Mouse (Mus musculus) heart, adult 18-20 months (tissue): Measurements from ENCODE around the gene Mier3. TPM values are rescaled to one million over a fixed set of nuclear protein-coding genes. Genes with fewer than 3 reads are reported as not detected.

Experiments used
- DNase-seq, 2 experiments: peaks; one replicate each; pipeline ENCODE4 v3.0.0; 2021 to 2022; ENCODE audit warnings: mixed read lengths in 1 of 2
- long read RNA-seq, 2 experiments: library from polyadenylated mRNA; stranded (forward); transcript quantifications; one replicate each; pipeline ENCODE4 v2.0.0; 2021
- total RNA-seq, 2 experiments: library from RNA; stranded (reverse); gene quantifications; 2 replicates each; pipeline ENCODE4 v1.2.3; 2021

Mier3 gene
- 10 to 100 TPM; 13.8 to 15.1 TPM for total RNA-seq
- long read RNA-seq, experiment 1 = 0 reads
- long read RNA-seq, experiment 2 = 0 reads

GRCm38 (mm10) chr13:111680679-111681078, at the start of gene Mier3:
Gene Mier3, plus strand, starts transcription at chr13:111680979.
- no peak for DNase-seq

- DNase-seq = peak in 1 of 2 experiments; percentile 5
Observed at GRCm38 (mm10) chr13:111634163-111635160, 46.3 kb upstream of the Mier3 start.

GRCm38 (mm10) chr13:111640319-111640718, 40.5 kb upstream of the Mier3 start:
- no peak for DNase-seq

GRCm38 (mm10) chr13:111643636-111644035, 37.1 kb upstream of the Mier3 start:
- no peak for DNase-seq

- DNase-seq = no peak
Observed at GRCm38 (mm10) chr13:111646204-111646603, 34.6 kb upstream of the Mier3 start.

- no peak for DNase-seq
Observed at GRCm38 (mm10) chr13:111647279-111647678, 33.5 kb upstream of the Mier3 start.

GRCm38 (mm10) chr13:111651020-111651419, 29.8 kb upstream of the Mier3 start:
- no peak for DNase-seq

GRCm38 (mm10) chr13:111655273-111655672, 25.5 kb upstream of the Mier3 start:
- DNase-seq = no peak

GRCm38 (mm10) chr13:111655856-111656255, 24.9 kb upstream of the Mier3 start:
- DNase-seq = no peak

GRCm38 (mm10) chr13:111656309-111656708, 24.5 kb upstream of the Mier3 start:
- DNase-seq = no peak

GRCm38 (mm10) chr13:111656769-111657168, 24.0 kb upstream of the Mier3 start:
- no peak for DNase-seq

GRCm38 (mm10) chr13:111658501-111659280, 22.1 kb upstream of the Mier3 start:
- peak; percentile 36 to 54 for DNase-seq

- DNase-seq = no peak
Observed at GRCm38 (mm10) chr13:111659430-111659829, 21.3 kb upstream of the Mier3 start.

GRCm38 (mm10) chr13:111660072-111660471, 20.7 kb upstream of the Mier3 start:
- DNase-seq = no peak

- no peak for DNase-seq
Observed at GRCm38 (mm10) chr13:111660556-111660955, 20.2 kb upstream of the Mier3 start.

GRCm38 (mm10) chr13:111668016-111668415, 12.8 kb upstream of the Mier3 start:
- DNase-seq = no peak

- DNase-seq = no peak
Observed at GRCm38 (mm10) chr13:111676841-111677240, 3.9 kb upstream of the Mier3 start.

GRCm38 (mm10) chr13:111684056-111684625, 3.4 kb downstream of the Mier3 start:
- peak; percentile 4 to 23 for DNase-seq

- peak; percentile 86 to 92 for DNase-seq
Observed at GRCm38 (mm10) chr13:111685751-111686462, 5.1 kb downstream of the Mier3 start.

GRCm38 (mm10) chr13:111686522-111687284, 5.9 kb downstream of the Mier3 start:
- peak; percentile 31 to 52 for DNase-seq

GRCm38 (mm10) chr13:111687285-111687781, 6.6 kb downstream of the Mier3 start:
- DNase-seq = peak; percentile 82 to 85
